Mouse (Mus musculus): ENCODE data around the gene Taf3.

Gene Taf3

DNA sequence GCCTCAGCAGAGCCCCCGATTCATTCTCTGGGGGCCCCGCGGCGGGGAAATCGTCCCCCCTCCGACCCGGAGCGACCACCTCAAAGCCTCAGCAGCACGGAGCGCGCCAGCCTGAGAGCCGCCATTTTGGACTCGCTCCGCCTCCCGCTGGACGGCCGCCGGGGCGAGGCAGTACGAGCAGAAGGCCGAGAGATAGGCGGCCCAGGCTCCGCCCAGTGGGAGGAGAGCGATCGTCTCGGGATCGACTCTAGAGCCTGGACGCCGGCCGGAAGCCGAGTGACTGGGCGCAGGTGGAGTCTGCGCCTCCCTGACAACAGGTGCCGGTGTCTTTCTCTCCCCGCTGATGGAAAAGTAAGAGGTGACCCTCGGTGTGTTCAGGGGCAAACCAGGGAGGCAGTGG is at the start of gene Taf3:
Gene Taf3 (minus strand): TSS at position 136 of the 400 bp plus-strand sequence.
- peak; percentile 95 for DNase-seq (ENCODE audit: low spot score)

DNA sequence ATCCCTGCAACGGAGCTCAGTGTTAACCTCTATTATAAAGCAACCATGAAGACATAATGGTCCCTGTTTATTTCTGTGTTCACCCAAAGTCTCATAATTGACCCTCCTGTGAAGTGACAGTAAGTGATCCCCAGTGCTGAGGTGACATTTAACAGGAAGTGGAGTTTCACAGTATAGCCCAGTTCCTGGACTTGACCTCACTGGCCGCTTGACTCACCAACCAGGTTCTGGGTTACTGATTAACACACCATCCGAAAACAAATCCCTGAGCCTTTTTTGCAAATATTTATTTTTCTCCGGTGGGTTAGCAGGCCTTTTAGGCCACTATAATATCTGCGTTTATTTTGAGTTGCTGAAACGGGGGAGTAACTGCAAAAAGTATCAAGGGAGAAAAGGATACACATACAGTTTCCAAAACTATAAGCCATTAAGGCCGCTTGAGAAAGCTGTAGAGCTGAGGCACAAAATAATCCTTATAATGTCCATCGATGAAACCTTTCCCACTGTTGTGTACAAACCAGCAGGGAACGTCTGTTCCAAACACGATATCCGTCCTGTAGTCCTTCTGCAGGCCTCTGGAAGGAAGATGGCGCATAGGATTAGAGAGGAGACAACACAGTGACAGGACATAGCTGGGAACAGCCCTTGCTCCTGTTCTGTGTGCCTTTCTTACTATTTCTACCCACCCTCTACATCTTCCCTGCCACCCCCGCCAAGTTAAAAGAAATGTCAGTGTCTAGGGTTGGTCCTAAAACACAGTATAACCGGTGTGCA is 46.1 kb upstream of the Taf3 start:
- DNase-seq (ENCODE audit: low spot score), result no peak

DNA sequence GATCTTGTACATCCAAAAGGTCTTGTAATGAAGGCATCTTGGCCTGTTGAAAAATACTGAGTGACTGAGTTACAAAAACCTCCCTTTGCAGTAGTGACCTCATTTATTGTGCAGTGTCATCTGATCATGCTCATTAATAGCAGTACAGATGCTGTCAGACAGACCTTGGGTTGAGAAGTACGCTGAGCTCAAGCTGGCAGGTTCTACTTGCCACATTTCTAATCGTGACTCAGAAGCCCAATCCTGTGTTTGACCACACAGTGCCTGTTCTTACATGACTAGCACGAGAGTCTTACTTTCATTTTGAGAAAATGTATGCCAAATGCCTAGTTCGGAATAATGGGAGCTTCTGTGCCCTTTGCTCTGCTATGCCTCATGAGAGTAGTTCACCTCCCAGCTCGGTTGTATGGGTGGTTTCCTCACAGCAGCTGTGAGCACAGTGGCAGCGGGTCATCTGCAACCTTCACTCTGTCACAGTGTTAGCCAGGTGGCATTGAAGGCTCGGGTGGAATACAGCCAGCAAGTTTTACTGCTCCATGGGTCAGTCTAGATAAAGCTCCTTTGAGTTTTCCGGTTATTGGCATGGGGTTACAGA is 39.0 kb upstream of the Taf3 start:
- DNase-seq (ENCODE audit: low spot score), result no peak

DNA sequence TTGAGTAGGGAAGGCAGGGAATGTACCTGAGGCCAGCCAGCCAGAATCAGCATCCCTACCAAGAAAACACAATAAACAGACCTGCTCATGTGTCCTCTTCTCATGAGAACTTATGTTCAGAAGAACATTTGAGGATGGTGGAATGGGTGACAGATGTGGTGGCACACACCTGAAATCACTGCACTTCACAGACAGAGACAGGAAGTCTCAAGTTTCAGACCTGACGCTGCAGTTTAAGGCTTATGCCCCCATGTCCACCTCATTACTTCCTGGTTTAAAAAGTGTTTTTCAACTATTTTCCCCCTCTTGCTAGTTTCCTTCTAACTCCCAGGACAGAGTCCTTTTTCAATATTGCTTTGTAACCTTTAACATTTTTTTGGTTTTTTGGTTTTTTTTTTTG is 34.3 kb upstream of the Taf3 start:
- DNase-seq (ENCODE audit: low spot score), result no peak

DNA sequence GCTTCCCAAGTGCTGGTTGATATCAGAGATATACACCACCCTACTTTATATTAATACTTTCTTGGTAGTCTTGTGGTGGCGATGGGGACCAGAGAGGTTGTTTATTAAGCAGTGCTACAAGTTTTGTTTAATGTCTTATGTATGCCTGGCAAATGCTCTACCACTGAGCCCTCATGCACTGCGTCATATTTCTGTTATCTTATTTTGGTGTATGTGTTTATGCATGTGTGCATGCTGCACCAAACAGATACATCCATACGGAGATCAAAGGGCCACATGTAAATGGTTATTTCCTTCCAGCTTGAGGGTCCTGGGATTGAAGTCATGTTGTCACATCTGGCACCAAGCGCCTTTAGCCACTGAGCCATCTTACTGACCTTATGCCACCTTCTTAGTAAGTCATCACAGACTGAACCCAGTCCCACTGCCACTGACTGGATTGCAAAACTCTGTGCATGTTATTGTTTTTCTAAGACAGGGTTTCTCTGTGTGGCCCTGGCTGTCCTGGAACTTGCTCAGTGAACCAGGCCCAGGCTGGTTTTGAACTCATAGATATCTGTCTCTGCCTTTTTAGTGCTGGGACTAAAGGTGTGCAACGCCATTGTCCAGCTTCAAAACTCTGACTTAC is 33.2 kb upstream of the Taf3 start:
- no peak for DNase-seq (ENCODE audit: low spot score)

DNA sequence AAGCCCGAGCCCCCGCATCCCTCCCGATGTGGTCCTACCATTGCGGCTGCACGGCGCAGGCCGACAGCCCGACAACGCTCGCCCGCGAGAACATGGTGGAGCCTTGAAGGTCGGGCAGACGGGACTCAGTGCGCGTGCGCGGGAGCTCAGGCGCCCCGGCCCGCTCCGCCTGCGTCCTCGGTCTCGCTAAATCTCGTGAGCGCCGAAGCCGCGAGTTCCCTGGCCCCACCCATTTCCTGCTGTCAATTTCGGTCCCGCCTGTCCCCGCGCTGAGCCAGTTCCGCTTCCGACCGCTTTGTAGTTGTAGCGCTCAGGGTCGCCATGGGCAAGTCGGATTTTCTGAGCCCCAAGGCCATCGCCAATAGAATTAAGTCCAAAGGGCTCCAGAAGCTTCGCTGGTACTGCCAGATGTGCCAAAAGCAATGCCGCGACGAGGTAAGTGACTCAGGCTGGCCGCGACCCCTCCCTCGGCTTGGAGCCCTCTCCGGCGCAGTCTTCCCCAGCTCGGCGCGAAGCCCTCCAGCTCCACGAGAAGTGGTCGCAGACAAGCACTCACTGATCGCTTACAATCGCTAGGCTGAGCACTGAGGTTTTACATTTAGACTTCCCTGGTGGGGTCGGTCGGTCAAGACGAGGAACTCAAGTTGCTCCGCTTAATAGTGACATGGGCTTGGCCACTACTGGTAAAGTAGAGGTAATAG is 32.1 kb upstream of the Taf3 start, which contains the start of the genes Atp5c1 and Kin:
Gene Atp5c1 (minus strand): TSS at position 201 of the 701 bp plus-strand sequence.
Gene Kin (plus strand): TSS at position 284 of the 701 bp plus-strand sequence.
- peak; percentile 96 for DNase-seq (ENCODE audit: low spot score)

DNA sequence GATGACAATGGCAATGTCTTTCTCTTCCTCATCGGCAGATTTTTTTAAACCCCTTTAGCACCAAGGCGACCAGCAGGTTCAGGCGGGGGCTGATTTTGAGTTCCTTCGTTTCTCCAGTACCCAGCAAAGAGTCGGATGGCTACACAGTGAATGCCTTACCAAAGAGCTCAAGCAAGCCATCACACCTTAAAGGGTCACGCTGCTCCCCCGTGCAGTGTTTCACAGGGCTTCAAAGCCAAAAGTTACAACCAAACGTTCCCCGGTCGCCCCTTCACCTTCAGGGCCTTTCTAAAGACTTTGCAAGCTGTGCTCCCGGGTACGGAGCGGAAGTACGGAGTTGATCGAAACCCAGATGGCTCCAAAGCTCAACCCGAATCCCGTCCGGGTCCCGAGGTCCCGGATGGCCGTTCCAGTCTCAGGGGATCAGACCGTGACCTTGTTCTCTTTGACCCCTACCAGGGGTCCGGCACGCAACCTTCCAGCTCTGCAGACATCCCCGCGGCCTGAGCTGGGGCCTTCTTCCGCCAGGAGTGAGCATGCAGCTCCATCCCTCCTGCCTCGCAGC is 31.4 kb upstream of the Taf3 start:
- no peak for DNase-seq (ENCODE audit: low spot score)

DNA sequence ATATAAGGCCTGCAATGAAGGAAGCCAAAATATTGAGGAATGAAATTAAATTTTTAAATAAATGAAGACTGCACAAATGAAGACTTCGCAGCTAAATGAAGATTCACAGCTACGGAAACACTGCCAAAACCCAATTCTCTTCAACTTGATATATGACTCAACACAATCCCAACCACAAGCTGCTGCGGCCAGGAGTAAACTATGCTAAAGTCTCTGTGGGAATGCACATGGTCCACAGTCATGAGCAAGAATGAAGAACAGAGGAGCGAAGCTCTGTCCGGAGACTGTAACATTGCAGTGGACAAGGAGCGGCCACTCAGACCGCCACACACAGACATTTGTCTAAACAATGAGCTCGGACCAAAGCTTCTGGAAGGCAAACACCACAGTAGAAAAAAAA is 28.3 kb upstream of the Taf3 start:
- DNase-seq (ENCODE audit: low spot score), result no peak

DNA sequence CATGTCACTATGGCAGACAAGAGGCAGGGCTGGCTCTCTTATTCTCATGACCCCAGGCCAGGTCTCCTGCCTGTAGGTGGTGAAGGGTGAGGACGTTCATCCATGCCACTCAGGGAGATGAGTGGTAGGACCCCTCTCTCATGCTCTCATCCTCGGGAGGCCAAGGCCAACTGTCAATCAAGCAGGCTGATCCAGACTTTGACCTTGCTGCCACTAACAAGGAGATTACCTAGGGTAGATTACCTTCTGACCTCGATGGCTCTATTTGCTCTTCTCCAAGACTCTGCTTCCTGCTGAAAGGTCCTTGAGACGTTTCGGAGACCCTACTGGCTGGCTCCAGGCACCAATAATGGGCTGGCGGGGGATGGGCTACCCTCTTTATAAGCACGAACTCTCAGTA is 26.1 kb upstream of the Taf3 start:
- no peak for DNase-seq (ENCODE audit: low spot score)

DNA sequence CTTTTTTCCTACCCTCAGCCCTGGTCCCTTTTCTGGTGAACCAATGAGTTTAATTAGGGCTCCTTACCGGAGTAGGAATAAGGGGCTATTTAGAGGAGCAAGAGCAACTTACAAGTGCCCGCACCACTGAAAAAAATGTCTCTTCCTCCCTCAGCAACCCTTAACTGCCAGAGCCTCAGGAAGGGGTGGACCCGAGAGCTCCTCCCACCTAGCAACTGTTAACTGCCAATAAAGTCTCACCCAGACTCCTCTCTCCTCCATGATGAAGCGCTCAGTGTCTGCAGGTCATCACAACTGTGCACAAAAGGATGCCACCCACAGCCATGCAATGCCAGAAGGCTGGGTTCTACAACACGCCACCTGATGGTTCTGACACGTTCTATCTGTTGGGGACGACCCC is 23.4 kb upstream of the Taf3 start:
- no peak for DNase-seq (ENCODE audit: low spot score)

DNA sequence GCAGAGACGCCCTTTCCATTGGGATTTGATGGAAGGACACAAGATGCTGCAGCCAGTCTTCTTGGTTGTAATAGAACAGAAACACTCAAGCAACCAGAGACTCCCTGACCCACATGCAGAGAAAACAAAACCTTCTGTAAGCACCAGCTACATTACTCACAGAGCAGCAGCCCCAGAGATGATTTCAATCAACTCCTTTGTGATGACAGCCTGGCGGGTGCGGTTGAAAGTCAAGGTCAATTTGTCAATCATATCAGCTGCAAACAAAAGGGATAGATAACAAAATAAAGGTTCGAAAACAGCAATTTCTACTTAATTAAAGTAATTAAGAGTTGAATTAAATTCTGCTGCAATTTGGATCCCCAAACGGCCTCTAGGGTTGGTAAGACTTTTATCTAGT is 10.4 kb upstream of the Taf3 start:
- DNase-seq (ENCODE audit: low spot score), result no peak

DNA sequence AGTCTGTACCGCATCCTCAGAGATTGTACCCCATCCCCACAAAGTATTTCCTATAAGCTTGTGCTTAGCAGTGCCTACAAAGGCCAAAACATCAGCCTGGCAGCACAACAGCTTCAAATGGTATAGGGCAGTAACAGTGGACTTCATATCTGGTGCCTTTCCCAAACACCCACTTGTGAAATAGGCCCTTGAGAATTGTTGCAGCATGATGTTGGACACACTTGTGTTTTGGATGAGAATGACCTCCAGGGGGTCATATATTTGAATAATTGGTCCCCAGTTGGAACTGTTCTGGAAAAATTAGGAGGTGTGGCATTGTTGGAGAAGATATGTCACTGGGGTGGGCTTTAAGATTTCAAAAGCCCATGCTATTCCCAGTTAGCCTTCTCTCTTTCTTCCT is 3.6 kb upstream of the Taf3 start:
- no peak for DNase-seq (ENCODE audit: low spot score)

DNA sequence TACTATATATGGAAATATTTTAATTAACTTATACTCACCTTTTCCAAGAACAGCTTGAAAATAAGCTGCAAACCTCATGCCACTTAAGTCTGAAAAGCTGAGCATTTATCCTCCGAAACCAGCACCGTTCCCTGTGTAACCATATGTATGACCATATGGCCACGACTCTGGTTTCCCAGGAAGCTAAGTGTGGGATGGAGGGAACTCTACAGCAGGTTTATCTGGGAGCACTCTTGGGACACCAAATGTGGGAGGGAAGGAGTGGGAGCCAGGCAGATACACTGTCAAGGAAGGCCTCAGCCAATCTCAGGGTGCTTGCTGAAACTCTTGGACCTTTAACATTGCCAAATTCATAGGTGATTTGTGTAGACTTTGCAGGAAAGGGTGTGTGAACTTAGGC is 2.5 kb upstream of the Taf3 start:
- DNase-seq (ENCODE audit: low spot score), result no peak

DNA sequence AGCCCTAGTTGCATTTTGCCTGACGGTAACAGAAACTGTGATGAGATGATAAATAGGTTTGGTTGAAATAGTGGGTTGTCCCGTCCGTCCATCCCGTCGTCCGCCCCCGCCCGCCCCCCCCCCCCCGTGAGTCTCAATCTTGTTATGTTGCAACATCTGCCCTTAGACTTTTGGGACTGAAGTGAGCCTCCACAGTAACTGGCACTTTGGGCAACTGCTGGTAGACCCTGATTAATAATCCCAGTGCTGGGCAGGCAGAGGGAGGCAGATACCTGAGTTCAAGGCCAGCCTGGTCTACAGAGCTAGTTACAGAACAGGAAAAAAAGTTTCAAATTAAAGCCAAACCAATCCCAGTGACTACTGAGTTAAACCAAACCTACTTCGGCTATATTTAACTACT is 1.1 kb upstream of the Taf3 start:
- DNase-seq (ENCODE audit: low spot score), result no peak

DNA sequence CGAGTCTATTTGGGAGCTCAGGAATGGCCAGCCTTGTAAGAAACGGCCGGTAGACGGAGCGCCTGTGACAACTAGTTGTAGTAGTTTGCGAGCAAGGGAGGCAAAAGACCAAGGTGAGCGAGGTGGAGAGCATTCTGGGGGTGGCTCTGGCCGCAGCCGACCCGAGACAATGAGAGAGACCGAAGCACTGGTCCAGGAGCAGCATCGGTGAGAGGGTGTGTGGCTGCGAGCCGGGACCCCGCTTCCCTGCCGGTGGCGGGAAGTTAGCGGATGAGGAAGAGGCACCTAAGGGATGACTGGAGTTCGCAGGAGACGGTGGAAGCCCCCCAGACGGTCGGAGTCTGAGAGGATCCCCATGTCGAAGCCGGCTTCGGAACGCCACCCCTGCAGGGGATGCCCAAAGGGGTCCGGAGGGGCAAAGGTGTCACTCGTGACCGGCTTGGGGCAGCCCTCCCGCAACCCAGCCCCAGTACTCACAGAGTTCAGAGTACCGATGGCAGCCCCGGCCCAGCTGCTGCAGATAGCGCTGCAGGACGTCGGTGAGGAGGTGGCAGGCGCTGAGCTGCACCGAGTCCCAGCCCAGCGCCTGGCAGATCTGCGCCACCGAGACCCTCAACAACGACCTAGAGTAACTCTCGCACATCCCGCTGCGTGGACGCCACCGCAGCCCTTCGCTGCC is 499 bp downstream of the Taf3 start:
- DNase-seq (ENCODE audit: low spot score), result no peak

DNA sequence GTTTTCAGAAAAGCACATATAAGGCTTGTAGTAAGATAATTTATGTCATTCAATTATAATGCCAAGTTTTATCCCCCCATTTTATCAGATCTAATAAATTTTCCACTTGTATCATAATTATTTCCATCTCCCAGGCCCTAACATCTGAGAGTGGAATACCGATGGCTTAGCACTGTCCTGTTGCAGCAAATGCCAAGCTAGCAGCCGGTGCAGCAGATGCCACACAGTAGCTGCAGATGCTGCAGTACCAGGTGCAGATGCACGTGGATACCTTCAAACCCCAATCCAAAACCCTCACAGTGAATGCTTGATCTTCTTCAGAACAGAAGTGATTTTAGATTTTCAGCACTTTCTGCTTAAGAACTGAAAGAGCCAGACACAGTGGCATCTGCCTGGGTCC is 13.4 kb downstream of the Taf3 start:
- no peak for DNase-seq (ENCODE audit: low spot score)

DNA sequence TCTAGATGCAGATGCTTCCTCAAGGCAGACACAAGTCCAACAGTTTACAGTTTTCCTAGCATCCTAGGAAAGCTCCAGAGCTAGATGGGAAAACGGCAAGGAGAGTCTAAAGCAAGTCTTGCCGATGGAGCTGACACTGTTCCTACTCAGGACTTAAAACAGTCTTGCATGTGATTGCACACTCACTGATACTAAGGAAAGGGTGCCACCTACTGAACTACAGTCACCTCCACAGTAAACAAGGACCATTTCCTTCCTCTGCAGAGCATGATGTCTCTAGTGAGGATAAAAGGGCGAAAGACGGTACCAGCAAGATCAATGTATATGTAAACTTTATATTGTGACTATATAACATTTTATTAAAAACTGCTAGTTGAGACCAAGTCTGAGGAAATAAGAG is 14.7 kb downstream of the Taf3 start:
- DNase-seq (ENCODE audit: low spot score), result no peak

DNA sequence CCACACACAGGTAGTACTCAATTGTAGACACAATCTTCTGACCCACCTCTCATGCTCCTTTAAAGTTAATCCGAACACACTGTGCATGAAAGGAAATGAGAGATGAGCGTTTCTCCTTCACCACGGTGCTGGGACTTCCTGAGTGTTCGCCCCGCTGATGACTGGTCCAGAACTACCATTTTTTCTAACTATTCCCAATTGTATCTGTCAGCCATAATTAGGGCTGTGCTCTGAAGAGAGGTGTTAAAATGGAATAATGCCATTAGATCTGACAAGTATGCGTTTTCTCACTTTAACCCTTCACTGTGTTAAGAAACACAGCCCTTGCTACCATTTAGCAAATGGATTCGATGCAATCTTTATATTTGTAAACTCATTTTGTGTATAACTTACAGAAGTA is 18.6 kb downstream of the Taf3 start:
- no peak for DNase-seq (ENCODE audit: low spot score)

DNA sequence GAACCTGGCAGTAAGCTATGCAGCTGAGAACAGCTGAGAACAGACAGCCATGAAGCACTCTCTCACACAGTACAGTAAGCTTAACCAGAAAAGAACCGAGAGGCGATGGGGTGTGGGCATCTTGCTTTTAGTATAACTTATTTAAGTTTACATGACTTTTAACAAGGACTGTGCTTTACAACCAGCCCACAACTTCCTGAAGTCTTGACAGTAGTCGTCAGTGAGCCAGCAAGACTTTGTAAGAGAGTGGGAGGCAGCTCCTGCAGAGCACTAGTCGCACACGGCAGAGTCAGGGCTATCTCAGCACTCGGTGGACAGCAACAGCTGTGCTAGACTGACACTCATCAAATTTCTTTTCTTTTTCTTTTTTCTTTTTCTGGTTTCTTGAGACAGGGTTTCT is 24.1 kb downstream of the Taf3 start:
- no peak for DNase-seq (ENCODE audit: low spot score)

DNA sequence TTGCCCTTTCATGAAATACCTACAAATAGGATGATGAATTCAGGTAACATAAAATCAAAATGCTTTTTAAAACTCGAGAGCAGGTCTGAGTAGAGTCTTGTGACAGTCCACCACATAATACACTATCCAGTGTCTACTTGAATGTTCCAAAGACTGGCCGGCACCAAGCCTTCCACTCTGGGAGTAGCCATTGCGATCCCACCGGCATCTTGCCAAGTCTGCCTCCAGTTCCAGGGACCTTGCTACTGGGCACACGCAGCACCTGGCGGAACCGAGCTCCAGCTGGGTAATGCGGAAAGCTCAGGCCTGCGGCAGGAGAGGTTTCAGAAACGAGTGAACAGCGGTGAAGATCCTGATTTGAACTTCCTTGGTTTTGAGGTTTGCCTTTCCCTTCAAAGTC is 27.1 kb downstream of the Taf3 start:
- no peak for DNase-seq (ENCODE audit: low spot score)

DNA sequence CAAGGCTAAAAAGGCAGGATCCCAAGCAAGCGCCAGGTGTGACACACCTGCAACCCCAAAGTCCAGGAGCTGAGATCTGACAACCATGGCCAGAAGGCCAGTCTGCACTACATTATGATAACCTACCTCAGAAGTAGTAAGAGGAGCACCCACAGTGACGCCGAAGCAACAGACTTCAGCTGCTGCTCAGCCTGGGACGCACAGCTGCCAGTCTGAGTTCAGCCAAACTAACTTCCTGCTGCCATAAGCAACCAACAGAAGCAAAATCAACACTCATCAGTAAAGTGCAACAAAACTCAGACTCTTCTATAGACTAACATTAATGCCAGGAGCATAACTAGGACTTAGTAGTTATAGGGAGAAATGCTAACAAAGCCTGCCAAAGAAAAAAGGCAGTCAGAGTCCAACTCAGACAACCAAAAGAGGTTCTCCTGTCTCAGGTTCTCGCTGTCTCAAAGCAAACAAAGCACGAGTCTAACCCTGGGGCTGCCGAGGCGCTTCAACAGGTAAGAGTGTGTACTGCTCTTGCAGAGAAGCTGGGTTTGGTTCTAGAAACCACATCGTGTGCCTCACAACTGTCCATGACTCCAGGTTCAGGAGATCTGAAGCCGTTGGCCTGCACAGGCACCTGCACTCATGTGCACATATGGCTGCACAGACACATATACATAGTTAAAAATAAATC is 33.3 kb downstream of the Taf3 start:
- DNase-seq (ENCODE audit: low spot score), result no peak

Measured in testis, postnatal 14 days (tissue).